Mouse (Mus musculus) liver, embryonic 13.5 days (tissue): Measurements from ENCODE around the gene Gm13941. TPM values are rescaled to one million over a fixed set of nuclear protein-coding genes. Genes with fewer than 3 reads are reported as not detected.

ENCODE experiments used
- ATAC-seq: fragments of 200-750 bp; cut with Nextera tagmentation; 2 replicates; pipeline ENCODE4 v1.8.0; 2017; ENCODE audit warnings: low read depth, mild to moderate bottlenecking, moderate number of reproducible peaks, moderate library complexity
- DNase-seq: peaks from one replicate; pipeline ENCODE4 v3.0.0; 2022
- H3K27ac ChIP-seq: fragments of 300-500 bp; sonication (generic); 2 replicates; pipeline ENCODE4 v1.5.1; 2015; ENCODE audit warnings: moderate library complexity, mild to moderate bottlenecking, inconsistent platforms
- H3K27me3 ChIP-seq: fragments of 300-500 bp; sonication (generic); 2 replicates; pipeline ENCODE4 v1.6.1; 2015; ENCODE audit warnings: mild to moderate bottlenecking, inconsistent platforms
- H3K36me3 ChIP-seq: fragments of 300-500 bp; sonication (generic); 2 replicates; pipeline ENCODE4 v1.6.1; 2015; ENCODE audit warnings: mild to moderate bottlenecking, inconsistent platforms
- H3K4me1 ChIP-seq: fragments of 300-500 bp; sonication (generic); replicated peaks from 2 replicates; pipeline ENCODE4 v1.6.1; 2015; ENCODE audit warnings: inconsistent platforms
- H3K4me2 ChIP-seq: fragments of 300-500 bp; sonication (generic); 2 replicates; pipeline ENCODE4 v1.6.1; 2015; ENCODE audit warnings: inconsistent platforms, mild to moderate bottlenecking, moderate library complexity
- H3K4me3 ChIP-seq: fragments of 300-500 bp; sonication (generic); replicated peaks from 2 replicates; pipeline ENCODE4 v1.5.1; 2015; ENCODE audit warnings: mild to moderate bottlenecking, inconsistent platforms
- H3K9ac ChIP-seq: fragments of 300-500 bp; sonication (generic); 2 replicates; pipeline ENCODE4 v1.6.1; 2015; ENCODE audit warnings: mild to moderate bottlenecking, inconsistent platforms
- H3K9me3 ChIP-seq: fragments of 300-500 bp; sonication (generic); replicated peaks from 2 replicates; pipeline ENCODE4 v1.6.1; 2016; ENCODE audit warnings: inconsistent platforms
- WGBS: fragments of 180-500 bp; shearing (Covaris S2); methylation state at CpG from one replicate; pipeline ENCODE4 v1.1.7; 2015; ENCODE audit not compliant: insufficient replicate concordance; 5-methylcytosine and 5-hydroxymethylcytosine counted together
- polyA plus RNA-seq: library from polyadenylated mRNA; unstranded; fragments of >200 nt; fragmentation: Nextera tagmentation; extraction: Ambion mirVana; gene quantifications from 2 replicates; pipeline ENCODE4 v1.2.1, GENCODE M21; 2015

Gm13941 gene
- not detected in 2 replicates for polyA plus RNA-seq

GRCm38 (mm10) chr2:111105882-111106281 lies at the start of gene Gm13941:
Gene Gm13941 (minus strand): TSS chr2:111105982.
- Histone ChIP-seq H3K9me3 (no peaks in the 10 kb centered on the region), H3K4me2 (no peak within 1 kb of the TSS), H3K9ac (no peak within 1 kb of the TSS), H3K27me3 (no peaks in the 10 kb centered on the region), H3K4me1 (no peaks in the 10 kb centered on the region), H3K36me3 (no peaks in the 10 kb centered on the region), H3K4me3 (no peak within 1 kb of the TSS), H3K27ac (no peak within 1 kb of the TSS)
- no peak for DNase-seq
- ATAC-seq: no peak

GRCm38 (mm10) chr2:111152836-111153235 lies 47.1 kb upstream of the Gm13941 start, which contains the start of gene Gm15130:
Gene Gm15130 (minus strand): TSS chr2:111152936.
- no peak within 1 kb of the TSS for H3K27ac ChIP-seq
- 68% methylated on average over 2 of the region's 2 CpGs for WGBS
- ATAC-seq: no peak

GRCm38 (mm10) chr2:111135739-111136138 lies 30.0 kb upstream of the Gm13941 start:
- no peak for DNase-seq
- H3K27ac ChIP-seq: no peak overlapping the region
- H3K4me1 ChIP-seq: no peaks in the 10 kb centered on the region
- WGBS: 50% methylated on average over 5 of the region's 5 CpGs
- H3K36me3 ChIP-seq: no peaks in the 10 kb centered on the region
- H3K4me2 ChIP-seq: no peak overlapping the region
- H3K4me3 ChIP-seq: no peak overlapping the region
- H3K9ac ChIP-seq: no peak overlapping the region
- H3K9me3 ChIP-seq: no peaks in the 10 kb centered on the region
- no peaks in the 10 kb centered on the region for H3K27me3 ChIP-seq
- no peak for ATAC-seq

More at GRCm38 (mm10) chr2:111152836-111153235, 47.1 kb upstream of the Gm13941 start, which contains the start of gene Gm15130:
- H3K9me3 ChIP-seq: no peaks in the 10 kb centered on the region
- DNase-seq: no peak
- no peaks in the 10 kb centered on the region for H3K36me3 ChIP-seq
- no peaks in the 10 kb centered on the region for H3K4me1 ChIP-seq
- H3K4me2 ChIP-seq: no peak within 1 kb of the TSS
- H3K4me3 ChIP-seq: no peak within 1 kb of the TSS
- H3K9ac ChIP-seq: no peak within 1 kb of the TSS
- H3K27me3 ChIP-seq: no peaks in the 10 kb centered on the region

GRCm38 (mm10) chr2:111058586-111059261 lies 47.1 kb downstream of the Gm13941 start:
- no peak overlapping the region for H3K9ac ChIP-seq
- H3K27me3 ChIP-seq: no peaks in the 10 kb centered on the region
- ATAC-seq: no peak
- H3K4me3 ChIP-seq: no peak overlapping the region
- H3K27ac ChIP-seq: no peak overlapping the region
- H3K9me3 ChIP-seq: no peaks in the 10 kb centered on the region
- H3K4me2 ChIP-seq: no peak overlapping the region
- WGBS: 69% methylated on average over 1 of the region's 1 CpGs
- H3K36me3 ChIP-seq: no peaks in the 10 kb centered on the region
- no peak for DNase-seq
- no peaks in the 10 kb centered on the region for H3K4me1 ChIP-seq

Other genes with a start within 250 kb of the Gm13941 start
- gene Ano3, start 155.1 kb downstream of the Gm13941 start, polyA plus RNA-seq: 0.05 TPM in 1 of 2 replicates, not detected in the other
- gene Gm15130, start 47.0 kb upstream of the Gm13941 start, polyA plus RNA-seq: not detected in 2 replicates
- not detected in 2 replicates for gene 4930430A15Rik, start 123.6 kb upstream of the Gm13941 start, polyA plus RNA-seq
- not detected in 2 replicates for gene Olfr1275, start 129.3 kb upstream of the Gm13941 start, polyA plus RNA-seq
- not detected in 2 replicates for gene Olfr1276, start 148.5 kb upstream of the Gm13941 start, polyA plus RNA-seq
- not detected in 2 replicates for gene Olfr1277, start 168.1 kb upstream of the Gm13941 start, polyA plus RNA-seq
- gene Olfr1278, start 184.2 kb upstream of the Gm13941 start, polyA plus RNA-seq: not detected in 2 replicates
- not detected in 2 replicates for gene Olfr1279, start 194.7 kb upstream of the Gm13941 start, polyA plus RNA-seq
- gene Olfr1280, start 208.0 kb upstream of the Gm13941 start, polyA plus RNA-seq: not detected in 2 replicates
- not detected in 2 replicates for gene Olfr1281, start 220.5 kb upstream of the Gm13941 start, polyA plus RNA-seq
- gene Olfr1282, start 230.1 kb upstream of the Gm13941 start, polyA plus RNA-seq: not detected in 2 replicates